Mouse (Mus musculus): Measurements from ENCODE around the gene Otop2.

Otop2 gene

GRCm38 (mm10) chr11:115298160-115298559 is 8.8 kb upstream of the Otop2 start:
- no peak for DNase-seq (ENCODE audit: low spot score in 2 of 2)

DNA sequence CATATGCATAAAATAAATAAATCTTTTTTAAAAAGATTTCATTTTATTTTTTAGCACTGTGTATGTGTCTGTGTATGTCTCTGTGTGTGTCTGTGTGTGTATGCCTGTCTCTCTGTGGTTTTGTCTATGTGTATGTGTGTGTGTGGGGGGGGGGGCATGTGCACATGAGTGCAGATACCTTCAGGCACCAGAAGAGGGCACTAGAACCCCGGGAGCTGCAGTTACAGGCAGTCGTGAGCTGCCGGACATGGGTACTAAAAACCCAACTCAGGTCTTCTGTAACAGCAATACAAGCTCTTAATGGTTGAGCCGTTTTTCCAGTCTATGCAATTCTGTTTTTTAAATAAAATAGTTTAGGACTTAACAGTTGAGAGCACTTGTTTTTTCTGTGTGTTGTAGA is 6.2 kb upstream of the Otop2 start:
- DNase-seq (ENCODE audit: low spot score in 2 of 2): no peak

DNA sequence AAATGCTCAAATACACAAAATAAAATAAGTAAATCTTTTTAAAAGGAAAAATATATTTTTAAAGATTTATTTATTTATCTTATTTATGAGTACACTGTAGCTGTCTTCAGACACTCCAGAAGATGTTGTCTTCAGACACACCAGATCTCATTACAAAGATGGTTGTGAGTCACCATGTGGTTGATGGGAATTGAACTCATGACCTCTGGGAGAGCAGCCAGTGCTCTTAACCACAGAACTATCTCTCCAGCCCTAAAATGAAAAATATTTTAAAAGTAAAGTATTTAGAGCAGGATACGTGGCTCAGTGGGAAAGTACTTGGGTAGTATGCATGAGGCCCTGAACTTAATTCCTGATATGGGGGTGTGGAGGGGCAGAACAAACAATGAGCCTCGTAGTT is 5.6 kb upstream of the Otop2 start:
- DNase-seq (ENCODE audit: low spot score in 2 of 2): no peak

DNA sequence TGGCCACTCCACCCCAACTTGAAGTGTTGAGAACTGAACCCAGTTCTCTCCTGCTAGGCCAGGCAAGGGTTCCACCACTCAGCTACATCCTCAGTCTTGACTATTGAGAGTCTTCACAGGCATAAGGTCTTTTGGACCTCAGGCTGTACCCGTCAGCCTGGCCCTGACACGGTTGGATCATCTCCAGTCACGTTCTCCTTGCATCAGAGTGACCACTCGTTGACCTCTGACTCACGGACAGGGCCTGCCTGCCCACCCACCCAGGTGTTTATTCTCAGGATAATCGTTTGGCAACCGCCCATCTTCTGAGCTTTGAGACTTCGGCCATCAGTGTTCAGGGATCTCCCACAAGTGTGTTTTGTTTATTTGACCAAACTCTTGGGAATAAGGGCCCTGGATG is 3.8 kb upstream of the Otop2 start:
- no peak for DNase-seq (ENCODE audit: low spot score in 2 of 2)

DNA sequence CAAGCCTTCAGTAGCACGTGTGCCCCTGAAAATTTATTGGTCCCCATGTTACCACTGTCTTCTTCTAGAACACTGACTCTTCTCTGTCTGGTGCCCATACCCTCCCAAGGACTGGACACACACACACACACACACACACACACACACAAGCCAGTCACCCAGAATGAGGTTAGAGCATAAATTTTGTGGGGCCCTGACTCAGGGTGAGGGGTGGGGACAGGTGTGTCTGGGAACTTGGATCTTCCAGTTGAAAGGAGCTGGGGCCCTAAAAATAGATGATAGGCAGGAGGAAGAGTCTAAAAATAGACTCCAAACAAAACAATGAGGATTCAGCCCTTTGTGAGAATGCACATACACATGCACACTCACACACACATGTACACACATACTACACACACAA is 1.8 kb downstream of the Otop2 start:
- DNase-seq (ENCODE audit: low spot score in 2 of 2): no peak

DNA sequence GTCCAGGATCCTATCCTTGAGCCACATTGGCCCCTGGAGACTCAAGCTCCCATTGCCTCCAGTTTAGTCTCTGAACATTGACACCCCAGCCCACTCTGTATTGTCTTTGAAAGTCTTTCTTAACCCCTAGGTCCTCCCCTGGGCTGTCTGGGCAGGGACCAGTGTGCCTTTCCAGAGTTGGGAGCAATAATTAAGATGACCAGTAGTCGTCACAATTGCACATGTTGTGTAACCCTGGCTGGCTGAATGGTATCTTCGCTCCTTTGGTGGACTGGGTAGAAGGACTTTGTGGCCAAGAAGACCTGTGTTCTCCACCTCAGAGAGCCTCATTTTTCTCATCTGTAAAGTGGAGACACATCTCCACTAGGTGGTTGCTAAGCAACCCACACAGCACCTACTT is 7.3 kb downstream of the Otop2 start:
- DNase-seq (ENCODE audit: low spot score in 2 of 2): no peak

DNA sequence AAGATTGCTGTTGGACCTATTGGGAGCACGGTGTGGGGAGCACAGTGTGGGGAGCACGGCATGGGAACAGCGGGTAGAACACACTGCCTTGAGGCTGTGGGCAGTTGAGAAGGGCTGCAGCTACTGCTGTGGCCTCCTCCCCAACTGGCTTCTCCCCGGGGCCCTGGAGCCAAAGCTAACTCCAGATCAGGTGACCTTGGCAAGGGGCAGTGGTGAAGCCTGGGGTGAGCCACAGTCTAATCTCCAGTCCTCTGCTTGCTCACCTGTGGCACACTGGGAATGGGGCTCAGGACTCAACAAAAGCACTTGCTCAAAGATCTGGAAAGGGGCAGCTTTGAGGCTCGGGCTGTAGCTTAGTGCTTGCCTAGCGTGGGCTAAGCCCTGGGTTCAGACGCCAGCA is 10.2 kb downstream of the Otop2 start:
- DNase-seq (ENCODE audit: low spot score in 2 of 2): no peak

DNA sequence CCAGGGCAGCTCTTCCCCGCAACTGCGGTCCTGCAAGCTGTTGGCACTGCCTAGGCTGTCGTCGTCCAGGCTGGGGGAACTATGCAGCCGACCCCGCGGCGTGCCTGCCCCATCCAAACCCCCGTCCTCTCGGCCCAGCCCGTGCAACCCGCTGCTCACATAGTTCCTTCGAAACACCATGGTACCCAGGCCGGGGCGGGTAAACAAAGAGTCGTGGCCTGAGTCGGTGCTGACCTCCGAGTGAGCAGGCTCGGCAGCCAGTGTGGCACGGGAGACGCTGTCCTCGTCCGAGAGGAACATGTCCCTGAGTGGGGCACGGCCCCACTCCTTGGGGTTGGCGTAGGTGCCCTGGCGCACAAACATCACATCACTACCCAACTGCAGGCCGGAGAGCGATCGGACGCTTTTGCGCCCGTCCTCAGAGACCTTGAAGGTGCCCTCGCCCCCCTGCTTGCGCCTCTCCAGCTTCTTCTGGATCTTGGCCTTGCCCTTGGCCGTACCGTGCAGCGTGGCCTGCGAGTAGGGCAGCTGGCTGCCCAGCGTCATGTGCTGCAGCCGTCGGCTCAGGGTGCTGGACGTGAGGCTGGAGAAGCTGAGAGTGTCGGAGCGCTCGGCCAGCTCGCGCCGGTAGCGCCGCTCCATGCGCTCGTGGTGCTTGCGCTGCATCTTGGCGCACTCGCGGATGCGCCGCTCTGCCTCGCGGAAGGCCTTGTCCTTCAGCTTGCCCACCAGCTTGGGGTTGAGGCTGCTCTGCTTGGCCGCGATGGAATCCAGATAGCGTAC is 11.5 kb downstream of the Otop2 start:
- DNase-seq (ENCODE audit: low spot score in 2 of 2): no peak

- no peak for DNase-seq (ENCODE audit: low spot score in 2 of 2)
These were observed 12.9 kb downstream of the Otop2 start for GRCm38 (mm10) chr11:115319704-115320383.

GRCm38 (mm10) chr11:115321906-115322693 is 15.1 kb downstream of the Otop2 start, which contains the start of gene Ush1g:
Gene Ush1g, minus strand, starts transcription at chr11:115322041.
- DNase-seq (ENCODE audit: low spot score in 2 of 2): no peak

GRCm38 (mm10) chr11:115323354-115323753 is 16.4 kb downstream of the Otop2 start:
- no peak for DNase-seq (ENCODE audit: low spot score in 2 of 2)

DNA sequence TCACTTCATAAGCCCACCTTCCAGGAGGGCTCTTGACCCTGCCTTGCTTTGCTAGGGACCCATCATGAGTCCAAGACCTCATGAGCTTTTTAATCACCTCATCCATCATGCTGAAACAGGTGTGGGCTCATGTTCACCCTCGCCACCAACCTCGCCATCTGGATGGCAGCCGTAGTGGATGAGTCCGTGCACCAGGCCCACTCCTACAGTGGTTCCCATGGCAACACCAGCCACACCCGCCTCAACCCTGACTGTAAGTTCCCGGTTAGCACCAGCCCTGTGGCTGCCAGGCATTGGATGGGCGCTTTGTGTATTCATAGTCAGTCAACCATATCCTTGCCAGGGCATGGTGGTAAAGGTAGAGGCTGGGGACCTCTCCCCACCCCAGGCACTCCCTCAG is 19.8 kb downstream of the Otop2 start:
- no peak for DNase-seq (ENCODE audit: low spot score in 2 of 2)

GRCm38 (mm10) chr11:115329339-115329738 is 22.4 kb downstream of the Otop2 start:
- DNase-seq (ENCODE audit: low spot score in 2 of 2): no peak

GRCm38 (mm10) chr11:115334531-115334930 is 27.6 kb downstream of the Otop2 start, which contains the start of gene Otop3:
Gene Otop3, plus strand, starts transcription at chr11:115334731.
- DNase-seq (ENCODE audit: low spot score in 2 of 2): no peak

- peak in 1 of 2 experiments; percentile 69 for DNase-seq (ENCODE audit: low spot score in 2 of 2)
These were observed 28.3 kb downstream of the Otop2 start for GRCm38 (mm10) chr11:115335223-115335622.

DNA sequence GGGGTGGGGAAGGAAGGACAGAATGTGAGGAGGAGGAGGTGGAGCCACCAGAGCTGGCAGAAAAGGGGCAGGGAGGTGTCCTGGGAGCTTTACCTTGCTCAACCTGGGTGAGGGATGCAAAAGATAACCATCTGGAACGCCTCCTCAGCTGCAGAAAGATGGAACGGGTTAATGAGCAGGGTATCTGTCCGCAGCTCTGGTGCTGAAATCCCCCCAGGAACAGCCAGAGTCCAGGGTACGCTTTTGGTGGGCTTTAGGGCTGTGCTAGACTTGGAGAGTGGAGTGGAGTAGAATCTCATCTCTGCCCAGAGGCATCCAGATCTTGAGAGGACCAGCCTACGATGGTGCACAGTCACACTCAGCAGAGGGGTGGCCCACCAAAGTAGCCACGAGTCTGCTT is 29.2 kb downstream of the Otop2 start:
- no peak for DNase-seq (ENCODE audit: low spot score in 2 of 2)

DNA sequence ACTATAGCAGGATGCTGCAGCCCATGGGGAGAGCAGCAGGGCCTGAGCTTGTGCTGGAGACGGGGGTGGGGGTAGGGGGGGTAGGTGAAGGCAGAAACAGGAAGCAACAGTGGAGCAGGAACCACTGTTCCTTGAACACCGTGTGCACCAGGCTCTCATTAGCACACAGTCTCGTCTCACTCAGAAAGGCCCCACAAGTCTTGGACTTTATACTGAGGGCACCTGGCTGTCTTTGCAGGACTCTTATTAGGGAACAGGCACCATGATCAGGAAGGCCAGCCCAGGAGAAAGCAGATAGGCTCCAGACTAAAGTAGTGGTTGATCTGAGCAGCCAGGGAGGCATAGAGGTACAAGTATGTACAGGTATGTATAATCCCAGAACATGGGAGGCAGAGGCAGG is 30.4 kb downstream of the Otop2 start:
- DNase-seq (ENCODE audit: low spot score in 2 of 2): no peak

- no peak for DNase-seq (ENCODE audit: low spot score in 2 of 2)
These were observed 30.9 kb downstream of the Otop2 start for GRCm38 (mm10) chr11:115337826-115338225.

DNA sequence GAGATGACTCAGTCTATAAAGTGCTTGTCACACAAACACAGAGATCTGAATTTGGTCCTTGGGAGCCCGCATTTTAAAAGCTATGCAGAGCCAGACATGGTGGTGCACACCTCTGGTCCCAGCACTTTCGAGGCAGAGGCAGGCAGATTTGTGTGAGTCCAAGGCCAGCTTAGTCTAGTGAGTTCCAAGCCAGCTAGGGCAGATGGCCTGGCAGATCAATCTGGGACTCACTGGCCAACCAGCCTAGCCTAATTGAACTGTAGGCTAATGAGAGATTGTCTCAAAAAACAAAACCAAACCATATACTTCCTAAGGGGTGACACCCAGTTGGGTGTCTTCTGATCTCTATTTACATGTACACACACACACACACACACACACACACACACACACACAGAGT is 34.3 kb downstream of the Otop2 start:
- DNase-seq (ENCODE audit: low spot score in 2 of 2): no peak

DNA sequence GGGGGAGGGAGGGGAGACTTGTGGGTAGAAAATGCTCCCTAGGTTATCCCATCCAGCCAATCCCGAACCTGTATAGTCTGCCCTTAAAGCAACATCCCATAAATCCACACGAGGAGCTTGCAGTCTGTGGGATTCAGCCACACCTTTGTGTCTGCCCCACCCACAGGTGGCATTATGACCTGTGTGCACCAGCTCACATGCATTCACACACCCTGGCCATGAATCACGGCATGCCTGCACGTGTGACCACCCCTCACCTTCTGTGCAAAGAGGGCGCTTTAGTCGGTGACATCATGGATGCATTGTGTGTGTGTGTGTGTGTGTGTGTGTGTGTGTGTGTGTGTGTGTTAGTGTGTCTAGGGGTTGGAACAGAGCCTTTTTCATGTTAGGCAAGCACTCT is 34.9 kb downstream of the Otop2 start:
- DNase-seq (ENCODE audit: low spot score in 2 of 2): no peak

- DNase-seq (ENCODE audit: low spot score in 2 of 2): no peak
These were observed 38.0 kb downstream of the Otop2 start for GRCm38 (mm10) chr11:115344967-115345366.

- no peak for DNase-seq (ENCODE audit: low spot score in 2 of 2)
These were observed 38.6 kb downstream of the Otop2 start for GRCm38 (mm10) chr11:115345515-115345914.
